Mouse (Mus musculus): ENCODE measurements around the gene Specc1. TPM values are rescaled to one million over a fixed set of nuclear protein-coding genes. Genes with fewer than 3 reads are reported as not detected.

Specc1 gene
- 7.3 TPM for polyA plus RNA-seq (2014; fragmentation: Illumina TruSeq; extraction: RNeasy Lipid Tissue Mini Kit (QIAGEN cat#74804); ENCODE audit: insufficient read depth, low read depth, low replicate concordance)

GRCm38 (mm10) chr11:61956572-61957295 is at the start of gene Specc1:
Specc1 (plus strand) TSS chr11:61956763.

GRCm38 (mm10) chr11:61930098-61930517 is 26.5 kb upstream of the Specc1 start, which contains the start of gene Akap10:
Akap10 (minus strand) TSS chr11:61930252.

GRCm38 (mm10) chr11:62248401-62249244 is 292.1 kb downstream of the Specc1 start, which contains the start of gene Adora2b:
Adora2b (plus strand) TSS chr11:62248984.

Other genes with a start within 250 kb of the Specc1 start
- gene Slc5a10, start 235.9 kb upstream of the Specc1 start, polyA plus RNA-seq (2014; fragmentation: Illumina TruSeq; extraction: RNeasy Lipid Tissue Mini Kit (QIAGEN cat#74804); ENCODE audit: insufficient read depth, low read depth, low replicate concordance): not detected
- gene Prpsap2, start 194.7 kb upstream of the Specc1 start, polyA plus RNA-seq (2014; fragmentation: Illumina TruSeq; extraction: RNeasy Lipid Tissue Mini Kit (QIAGEN cat#74804); ENCODE audit: insufficient read depth, low read depth, low replicate concordance): 20.0 TPM
- gene Ulk2, start 101.7 kb upstream of the Specc1 start, polyA plus RNA-seq (2014; fragmentation: Illumina TruSeq; extraction: RNeasy Lipid Tissue Mini Kit (QIAGEN cat#74804); ENCODE audit: insufficient read depth, low read depth, low replicate concordance): 16.1 TPM
- gene Akap10, start 26.5 kb upstream of the Specc1 start, polyA plus RNA-seq (2014; fragmentation: Illumina TruSeq; extraction: RNeasy Lipid Tissue Mini Kit (QIAGEN cat#74804); ENCODE audit: insufficient read depth, low read depth, low replicate concordance): 8.7 TPM